Mouse (Mus musculus) left cerebral cortex, adult 8-10 months (tissue): ENCODE results near the gene Fam189a1. TPM values are rescaled to one million over a fixed set of nuclear protein-coding genes. Genes with fewer than 3 reads are reported as not detected.
A peak's percentile ranks its signal among the peaks of the same experiment; 100 is the strongest.

ENCODE experiments used
- DNase-seq, 2 experiments: peaks; one replicate each; pipeline ENCODE4 v3.0.0; 2022; ENCODE audit warnings: low spot score in 2 of 2
- total RNA-seq, 4 experiments: library from RNA; stranded (reverse); gene quantifications; 2 replicates each; pipeline ENCODE4 v1.2.4; 2022

Fam189a1 gene
- total RNA-seq: 10 to 100 TPM; 43.0 to 54.1 (median 47.7) TPM

GRCm38 (mm10) chr7:65156514-65156911 is at the start of gene Fam189a1:
TSS of gene Fam189a1 (minus strand) at chr7:65156570.
- no peak for DNase-seq

GRCm38 (mm10) chr7:65206021-65206420 is 49.7 kb upstream of the Fam189a1 start:
- no peak for DNase-seq

DNA sequence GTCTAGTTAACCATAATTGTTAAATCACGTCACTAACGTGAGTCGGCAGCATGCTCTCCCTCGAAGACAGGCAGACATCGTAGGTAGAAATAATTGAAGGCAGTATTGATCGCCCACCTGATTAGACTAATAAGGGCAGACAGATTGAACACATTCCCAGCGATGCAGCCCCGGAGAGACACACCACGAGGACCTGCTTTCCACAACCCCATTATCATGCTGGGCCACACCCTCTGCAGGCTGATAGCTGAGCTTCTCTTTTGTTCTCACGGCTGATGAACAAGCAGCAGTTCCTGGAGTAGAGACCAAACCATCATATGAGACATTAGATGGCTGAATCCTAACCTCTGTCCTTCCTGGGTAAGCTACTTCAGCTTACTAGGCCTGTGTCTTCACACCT is 46.3 kb upstream of the Fam189a1 start:
- DNase-seq: no peak

- no peak for DNase-seq
These were observed 24.3 kb upstream of the Fam189a1 start for GRCm38 (mm10) chr7:65180694-65181093.

DNA sequence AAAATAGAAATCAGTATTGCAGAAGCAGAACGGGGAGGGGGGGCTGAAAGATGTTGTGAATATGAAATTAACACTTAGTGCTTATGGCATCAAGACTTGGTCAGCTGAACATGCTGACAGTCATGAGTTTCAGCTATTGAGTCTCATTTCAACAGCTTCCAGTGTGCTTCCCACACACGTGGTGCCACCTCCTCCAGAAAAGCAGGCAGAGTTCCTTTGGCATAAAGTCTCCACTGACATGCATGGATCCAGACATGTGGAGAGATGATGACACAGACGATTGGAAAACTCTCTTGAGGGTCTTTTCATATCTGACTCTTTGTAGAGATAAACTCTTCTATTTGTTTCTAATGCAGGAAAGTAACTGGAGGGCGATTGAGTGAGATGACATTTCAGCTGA is 14.4 kb upstream of the Fam189a1 start:
- no peak for DNase-seq

DNA sequence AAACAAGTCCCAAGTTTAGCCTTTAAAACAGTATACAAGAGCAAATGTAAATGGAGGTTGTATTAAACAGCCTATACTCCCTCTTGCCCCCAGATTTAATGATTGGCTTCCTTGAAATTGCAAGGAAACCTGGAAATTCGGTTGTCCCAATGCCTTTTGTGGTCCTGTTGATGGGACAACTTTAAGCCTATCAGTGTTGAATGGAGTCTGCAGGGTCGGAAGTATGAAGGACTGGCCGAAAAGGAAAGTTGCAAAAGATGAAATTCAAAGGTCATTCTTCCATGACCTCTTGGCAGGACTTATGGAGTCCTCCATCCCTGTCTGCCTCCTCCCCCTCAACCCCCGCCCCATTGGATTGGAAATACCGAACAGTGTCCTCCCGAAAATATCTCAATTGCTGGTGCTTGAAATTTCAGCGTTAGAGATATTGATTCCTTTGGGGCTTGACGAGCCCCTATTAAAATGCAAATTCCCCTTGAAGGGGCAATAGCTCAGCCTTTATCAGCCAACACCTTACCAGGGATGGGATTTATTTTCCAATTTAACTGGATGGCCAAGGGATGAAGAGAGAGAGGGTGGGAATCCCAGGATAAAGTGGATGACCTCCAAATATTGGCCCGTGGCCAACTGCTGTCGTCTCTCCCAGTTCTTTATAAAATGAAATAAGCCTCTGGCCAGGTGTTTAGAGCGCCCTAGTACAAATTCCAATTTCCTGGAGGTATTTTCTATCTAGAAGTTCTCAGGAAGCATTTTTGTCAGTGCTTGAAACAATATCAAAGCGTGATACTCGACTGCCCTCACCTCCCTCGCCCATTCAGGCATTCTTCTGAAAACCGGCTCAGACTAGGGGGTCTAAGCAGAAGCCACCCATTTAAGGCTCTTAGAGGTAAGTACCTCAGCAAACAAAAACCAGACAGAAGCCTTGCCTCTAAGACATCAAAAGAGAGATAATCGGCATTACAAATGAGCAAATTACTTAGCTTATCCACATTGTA is 958 bp upstream of the Fam189a1 start:
- no peak for DNase-seq

DNA sequence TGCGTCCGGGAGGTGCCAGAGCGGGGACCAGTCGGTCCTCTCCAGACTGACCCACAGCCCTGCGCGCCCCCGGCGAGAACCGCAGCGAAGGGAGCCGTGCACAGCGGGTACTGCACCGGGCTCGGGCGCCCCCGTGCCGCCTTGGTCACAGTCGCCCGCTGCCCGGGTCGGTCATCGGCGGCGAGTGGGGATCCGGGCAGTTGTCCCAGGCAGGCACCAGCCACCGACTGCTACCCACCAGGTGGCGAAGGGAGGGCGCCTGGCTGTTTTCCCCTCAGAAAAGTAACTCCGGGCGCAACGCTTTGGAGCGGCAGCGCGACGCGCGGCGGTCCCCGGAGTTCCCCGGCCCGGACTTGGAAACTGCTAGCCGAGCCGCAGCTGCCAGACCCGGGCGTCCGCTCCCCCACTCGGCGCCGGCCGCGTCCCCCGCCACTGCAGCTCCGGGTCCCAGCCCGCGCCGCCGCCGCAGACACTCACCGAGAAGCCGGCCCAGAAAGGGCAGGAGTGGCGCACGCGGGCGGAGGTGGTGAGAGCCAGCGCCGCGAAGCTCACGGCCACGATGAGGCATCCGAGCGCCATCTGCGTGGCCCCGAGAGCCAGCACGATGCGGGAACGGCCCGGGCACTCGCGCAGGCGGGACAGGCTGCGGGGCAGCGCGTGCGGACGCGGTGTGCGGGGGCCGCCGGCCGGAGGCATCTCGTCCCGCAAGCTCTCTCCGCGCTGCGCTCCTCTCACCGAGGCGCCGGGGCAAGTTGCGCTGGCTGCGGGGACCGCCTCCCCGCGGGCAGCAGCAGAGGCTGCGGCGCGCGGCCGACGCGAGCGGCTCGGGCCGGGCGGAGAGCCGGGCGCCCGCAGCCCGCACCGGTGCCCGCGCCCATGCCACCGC is 499 bp downstream of the Fam189a1 start:
- DNase-seq: peak; percentile 50 to 51

GRCm38 (mm10) chr7:65154576-65154975 is 1.8 kb downstream of the Fam189a1 start:
- DNase-seq: peak in 1 of 2 experiments; percentile 64

DNA sequence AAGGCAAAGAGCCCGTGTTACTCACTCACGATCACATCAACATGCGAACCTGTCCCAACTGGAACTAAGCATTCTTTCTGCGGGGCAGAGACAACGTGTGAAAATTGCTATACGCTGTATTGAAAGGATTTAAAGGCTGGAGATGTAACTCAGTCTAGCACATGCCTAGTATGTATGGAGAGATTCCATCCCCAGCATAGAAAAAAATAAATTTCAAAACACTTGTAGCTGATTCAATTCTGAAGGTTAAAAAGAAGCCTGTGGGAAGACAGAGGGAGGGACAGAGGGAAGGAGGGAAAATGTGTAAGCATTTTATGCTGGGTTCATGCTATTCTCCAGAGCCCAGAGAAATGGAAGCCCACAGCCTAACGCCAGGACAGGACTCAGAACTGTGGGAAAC is 2.5 kb downstream of the Fam189a1 start:
- no peak for DNase-seq

GRCm38 (mm10) chr7:65151526-65151925 is 4.8 kb downstream of the Fam189a1 start:
- no peak for DNase-seq

- no peak for DNase-seq
These were observed 7.3 kb downstream of the Fam189a1 start for GRCm38 (mm10) chr7:65149040-65149439.

GRCm38 (mm10) chr7:65144881-65145280 is 11.5 kb downstream of the Fam189a1 start:
- DNase-seq: no peak

GRCm38 (mm10) chr7:65141907-65142698 is 14.3 kb downstream of the Fam189a1 start:
- DNase-seq: no peak

GRCm38 (mm10) chr7:65140832-65141231 is 15.5 kb downstream of the Fam189a1 start:
- DNase-seq: no peak

DNA sequence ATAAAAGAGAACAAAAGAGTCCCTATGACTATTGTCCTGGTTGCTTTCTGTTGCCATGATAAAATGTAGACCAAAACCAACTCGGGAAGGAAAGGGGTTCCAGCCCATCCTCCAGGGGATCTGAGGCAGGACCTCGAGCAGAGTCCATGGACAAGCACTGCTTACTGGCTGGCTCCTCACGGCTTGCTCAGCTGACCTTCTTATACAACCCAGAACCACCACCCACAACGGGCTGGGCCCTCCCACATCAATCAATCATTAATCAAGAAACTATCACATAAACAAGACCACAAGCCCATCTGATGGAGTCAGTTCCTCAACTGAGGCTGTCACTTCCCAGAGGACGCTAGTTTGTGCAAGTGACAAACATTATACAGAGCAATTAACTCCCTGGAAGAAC is 16.3 kb downstream of the Fam189a1 start:
- no peak for DNase-seq

- DNase-seq: peak; percentile 16 to 84
These were observed 32.6 kb downstream of the Fam189a1 start for GRCm38 (mm10) chr7:65123766-65124165.

- no peak for DNase-seq
These were observed 39.5 kb downstream of the Fam189a1 start for GRCm38 (mm10) chr7:65116903-65117302.

GRCm38 (mm10) chr7:65115366-65115765 is 41.0 kb downstream of the Fam189a1 start:
- no peak for DNase-seq

- DNase-seq: peak in 1 of 2 experiments; percentile 86
These were observed 44.7 kb downstream of the Fam189a1 start for GRCm38 (mm10) chr7:65111664-65112063.

DNA sequence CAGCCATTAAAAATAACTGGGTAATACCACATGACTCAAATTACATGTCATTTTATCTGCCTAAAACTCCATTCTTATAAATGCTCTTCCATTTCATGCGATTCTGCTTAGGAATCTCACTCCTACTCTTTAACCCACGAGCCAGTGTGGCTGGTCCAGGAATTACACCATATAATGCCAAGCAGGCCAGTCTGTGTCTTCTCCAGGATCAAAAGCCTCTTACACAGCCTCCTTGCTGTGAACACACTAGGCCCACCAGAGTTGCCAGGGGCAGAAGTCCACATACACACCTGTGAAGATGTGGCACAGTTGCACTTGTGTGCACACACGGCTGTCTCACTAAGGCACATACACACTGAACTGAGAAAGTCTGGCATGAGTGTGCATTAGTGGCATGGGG is 50.8 kb downstream of the Fam189a1 start:
- DNase-seq: no peak

DNA sequence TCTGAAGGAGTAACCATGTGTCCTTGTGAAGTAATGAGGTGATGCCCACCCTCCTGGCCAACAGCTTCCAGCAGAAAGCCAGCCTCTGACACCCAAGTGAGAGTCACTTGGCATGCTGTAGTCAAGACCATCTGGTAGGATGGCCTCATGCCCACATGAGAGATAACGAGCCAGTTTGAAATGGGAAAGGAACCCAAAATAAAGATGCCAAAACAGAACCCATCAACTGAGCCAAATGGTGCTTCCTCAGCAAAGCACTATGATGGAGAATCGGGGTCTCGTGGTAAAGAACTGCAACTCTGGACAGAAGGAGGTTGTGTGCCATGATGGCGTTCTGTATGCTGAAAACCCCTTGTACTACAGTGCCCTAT is 51.3 kb downstream of the Fam189a1 start:
- DNase-seq: peak in 1 of 2 experiments; percentile 47
